Mouse (Mus musculus): ENCODE data around the gene Arid3a. TPM values are rescaled to one million over a fixed set of nuclear protein-coding genes. Genes with fewer than 3 reads are reported as not detected.
"Not testable (repeated sequence)": the region's sequence is repeated elsewhere in the genome, so short reads cannot be mapped to it uniquely, and the experiment has no call there.

Arid3a gene
- total and polyA plus RNA-seq, 3 experiments, result 11.8 to 17.2 TPM; not detected in 1

GRCm38 (mm10) chr10:79958140-79958816 lies 31.4 kb downstream of the Arid3a start:
- Histone ChIP-seq H3K79me2 (ENCODE audit: control insufficient read depth, insufficient read depth, low read length, poor library complexity) (peaks cover 11% of the 10 kb centered on the region), H3K9ac (ENCODE audit: control insufficient read depth, low read depth, low read length, poor library complexity, severe bottlenecking) (0 out of 2 replicates have a peak overlapping the region, but pooled peaks have one; percentile 30), H3K4me1 (ENCODE audit: control insufficient read depth in 1 of 2, insufficient read depth in 2 of 2, low read length in 2 of 2) (peaks cover 0 to 12% of the 10 kb centered on the region in 2 experiments; a peak in 3 of 4 replicates), H3K36me3 (ENCODE audit: control insufficient read depth in 1 of 2, insufficient read depth in 2 of 2, low read length in 2 of 2) (peaks cover 2 to 8% of the 10 kb centered on the region in 2 experiments; a peak in 1 of 4 replicates), H3K4me3 (ENCODE audit: control insufficient read depth in 1 of 2, insufficient read depth in 1 of 2, low read depth in 2 of 2, low read length in 2 of 2) (peak overlapping the region in 1 of 2 experiments; percentile 26; a peak in 1 of 4 replicates), H3K27ac (ENCODE audit: control insufficient read depth, low read depth, low read length) (no peak overlapping the region), H3K9me3 (replicated peaks; ENCODE audit: insufficient read depth, low read length) (no peaks in the 10 kb centered on the region), H3K27me3 (ENCODE audit: control insufficient read depth in 1 of 2, insufficient read depth in 2 of 2, low read length in 2 of 2) (no peaks in the 10 kb centered on the region)
- no peak for TF ChIP-seq POLR2AphosphoS5 (IDR thresholded peaks at IDR 0.05; ENCODE audit: borderline replicate concordance, low read depth, low read length)
- no peak for TF ChIP-seq ZKSCAN1 (IDR thresholded peaks at IDR 0.05; ENCODE audit: low read depth, low read length)
- TF ChIP-seq USF2 (IDR thresholded peaks at IDR 0.05; ENCODE audit: borderline replicate concordance in 1 of 2, insufficient read depth in 1 of 2, low read depth in 1 of 2, low read length in 2 of 2), result no peak
- TF ChIP-seq NRF1 (IDR thresholded peaks at IDR 0.05; ENCODE audit: insufficient read depth, low read depth, low read length, poor library complexity, severe bottlenecking), result no peak
- peak; percentile 87 for TF ChIP-seq SMC3 (IDR thresholded peaks at IDR 0.05; ENCODE audit: low read depth, low read length)
- peak; percentile 81 for TF ChIP-seq ZC3H11A (IDR thresholded peaks at IDR 0.05; ENCODE audit: low read depth, low read length)
- peak; percentile 43; the same call in 1 of the 2 replicates for TF ChIP-seq SIN3A (IDR thresholded peaks at IDR 0.05; ENCODE audit: low read length)
- TF ChIP-seq EP300 (IDR thresholded peaks at IDR 0.05; ENCODE audit: low read depth in 1 of 2, low read length in 2 of 2), result no peak
- peak; percentile 89 to 96 (median 95) for TF ChIP-seq CTCF (IDR thresholded peaks at IDR 0.05 in 2 of 3, conservative IDR thresholded peaks at IDR 0.05 in 1 of 3; ENCODE audit: control insufficient read depth in 1 of 3, insufficient read depth in 1 of 3, low read depth in 2 of 3, low read length in 3 of 3, poor library complexity in 1 of 3, severe bottlenecking in 1 of 3)
- TF ChIP-seq RAD21 (IDR thresholded peaks at IDR 0.05; ENCODE audit: low read depth, low read length), result peak; percentile 90
- peak; percentile 79 for DNase-seq (ENCODE audit: low read depth, low spot score)

GRCm38 (mm10) chr10:79959412-79959811 lies 32.6 kb downstream of the Arid3a start:
- peak overlapping the region; percentile 38 to 66 for H3K4me3 ChIP-seq (ENCODE audit: control insufficient read depth in 1 of 2, insufficient read depth in 1 of 2, low read depth in 2 of 2, low read length in 2 of 2)
- H3K9ac ChIP-seq (ENCODE audit: control insufficient read depth, low read depth, low read length, poor library complexity, severe bottlenecking), result peak overlapping the region; percentile 6; the same call in 1 of the 2 replicates
- H3K9me3 ChIP-seq (replicated peaks; ENCODE audit: insufficient read depth, low read length); H3K36me3 ChIP-seq (ENCODE audit: control insufficient read depth in 1 of 2, insufficient read depth in 2 of 2, low read length in 2 of 2); H3K27me3 ChIP-seq (ENCODE audit: control insufficient read depth in 1 of 2, insufficient read depth in 2 of 2, low read length in 2 of 2); H3K27ac ChIP-seq (ENCODE audit: control insufficient read depth, low read depth, low read length): not testable (repeated sequence)
- DNase-seq (ENCODE audit: low read depth, low spot score), result peak; percentile 49
- peaks cover 11% of the 10 kb centered on the region for H3K79me2 ChIP-seq (ENCODE audit: control insufficient read depth, insufficient read depth, low read length, poor library complexity)
- H3K4me1 ChIP-seq (ENCODE audit: control insufficient read depth in 1 of 2, insufficient read depth in 2 of 2, low read length in 2 of 2), result peaks cover 0 to 12% of the 10 kb centered on the region in 2 experiments; a peak in 3 of 4 replicates
